In the genomic region with DNA sequence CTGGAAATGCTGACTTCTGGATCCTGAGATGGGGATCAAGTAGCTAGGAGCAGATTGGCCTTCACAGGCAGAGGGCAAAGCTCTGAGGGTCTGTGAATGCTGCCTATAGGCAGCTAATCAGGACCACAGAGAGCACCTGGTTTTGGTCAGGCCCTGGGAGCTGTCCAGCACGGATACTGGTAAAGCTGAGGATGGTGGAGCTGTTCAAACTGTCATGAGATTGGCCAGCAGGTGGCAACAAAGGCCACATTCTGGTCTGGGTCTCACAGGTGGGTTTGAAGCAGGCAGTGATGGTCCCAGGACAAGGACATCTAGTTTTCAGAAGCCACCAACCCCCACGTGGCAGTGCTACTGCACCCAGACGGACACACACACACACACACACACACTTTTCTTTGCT, we compare ENCODE assay signal across 8 mouse cellular contexts. TPM values are rescaled to one million over a fixed set of nuclear protein-coding genes. Genes with fewer than 3 reads are reported as not detected.
DNase-seq lines count a peak whose midpoint lies in the region; ATAC-seq and TF ChIP-seq lines count a peak whose summit lies in the region.

No protein-coding gene starts in this region.

- no peak overlapping the region for H3K27ac ChIP-seq in heart, embryonic 13.5 days (replicated peaks)
- H3K27ac ChIP-seq in heart, embryonic 11.5 days (ENCODE audit: low read depth, low read length) = no peak overlapping the region
- no peak overlapping the region for H3K27ac ChIP-seq in embryonic facial prominence, embryonic 12.5 days
- H3K27ac ChIP-seq in liver, postnatal 0 days (ENCODE audit: low read depth) = no peak overlapping the region
- no peak overlapping the region for H3K27ac ChIP-seq in neural tube, embryonic 15.5 days (replicated peaks)

- 7% methylated on average over 3 of the region's 3 CpGs for WGBS in heart, embryonic 13.5 days
- WGBS in heart, embryonic 11.5 days (ENCODE audit: insufficient replicate concordance) = 5% methylated on average over 3 of the region's 3 CpGs
- WGBS in embryonic facial prominence, embryonic 12.5 days = 4% methylated on average over 3 of the region's 3 CpGs
- WGBS in liver, postnatal 0 days (ENCODE audit: insufficient replicate concordance) = 3% methylated on average over 3 of the region's 3 CpGs
- 15% methylated on average over 3 of the region's 3 CpGs for WGBS in neural tube, embryonic 15.5 days

- H3K27me3 ChIP-seq in heart, embryonic 13.5 days (replicated peaks) = no peaks in the 10 kb centered on the region
- no peaks in the 10 kb centered on the region for H3K27me3 ChIP-seq in heart, embryonic 11.5 days (ENCODE audit: control insufficient read depth, insufficient read depth, low read length)
- H3K27me3 ChIP-seq in embryonic facial prominence, embryonic 12.5 days = no peaks in the 10 kb centered on the region
- no peaks in the 10 kb centered on the region for H3K27me3 ChIP-seq in liver, postnatal 0 days (ENCODE audit: insufficient read depth, low read length)
- no peaks in the 10 kb centered on the region for H3K27me3 ChIP-seq in neural tube, embryonic 15.5 days (replicated peaks)

- no peak for TF ChIP-seq EP300 in liver, postnatal 0 days (IDR thresholded peaks at IDR 0.05; ENCODE audit: low read depth)

- H3K9ac ChIP-seq in heart, embryonic 13.5 days = no peak overlapping the region
- no peak overlapping the region for H3K9ac ChIP-seq in heart, embryonic 11.5 days (ENCODE audit: low read depth, low read length)
- no peak overlapping the region for H3K9ac ChIP-seq in embryonic facial prominence, embryonic 12.5 days
- no peak overlapping the region for H3K9ac ChIP-seq in liver, postnatal 0 days (replicated peaks)
- H3K9ac ChIP-seq in neural tube, embryonic 15.5 days (replicated peaks) = no peak overlapping the region

- peaks cover 27% of the 10 kb centered on the region for H3K36me3 ChIP-seq in heart, embryonic 13.5 days
- H3K36me3 ChIP-seq in heart, embryonic 11.5 days (ENCODE audit: control insufficient read depth, insufficient read depth, low read length) = peaks cover 7% of the 10 kb centered on the region
- peaks cover 10% of the 10 kb centered on the region for H3K36me3 ChIP-seq in embryonic facial prominence, embryonic 12.5 days
- peaks cover 10% of the 10 kb centered on the region for H3K36me3 ChIP-seq in liver, postnatal 0 days (replicated peaks; ENCODE audit: insufficient read depth, low read length)
- peaks cover 12% of the 10 kb centered on the region; the same call in 1 of the 2 replicates for H3K36me3 ChIP-seq in neural tube, embryonic 15.5 days

- peak; percentile 51 for DNase-seq in Muller cell, postnatal 12 days (ENCODE audit: inconsistent ontology term)
- peak; percentile 50 for DNase-seq in induced T-regulatory cell, adult 2 months (ENCODE audit: low read depth)
- DNase-seq in liver, postnatal 0 days = peak; percentile 70
- no peak for DNase-seq in frontal cortex, postnatal 36 days (ENCODE audit: low spot score in 2 of 2)

- ATAC-seq in heart, embryonic 13.5 days (ENCODE audit: extremely low read depth, insufficient number of reproducible peaks, low FRiP score, low TSS enrichment) = 0 out of 2 replicates have a peak, but pooled peaks have one; percentile 5
- no peak; the same call in 1 of the 2 replicates for ATAC-seq in heart, embryonic 11.5 days (replicated peaks; ENCODE audit: insufficient number of reproducible peaks, low FRiP score, low TSS enrichment)
- 0 out of 2 replicates have a peak, but pooled peaks have one; percentile 54 for ATAC-seq in embryonic facial prominence, embryonic 12.5 days (ENCODE audit: insufficient number of reproducible peaks, insufficient read depth, low FRiP score, low TSS enrichment)
- ATAC-seq in liver, postnatal 0 days = peak; percentile 54; the same call in 1 of the 2 replicates
- ATAC-seq in neural tube, embryonic 15.5 days (ENCODE audit: low FRiP score) = peak; percentile 25; the same call in 1 of the 2 replicates

- H3K4me1 ChIP-seq in heart, embryonic 13.5 days = no peaks in the 10 kb centered on the region; the same call in 1 of the 2 replicates
- H3K4me1 ChIP-seq in heart, embryonic 11.5 days (ENCODE audit: control insufficient read depth, insufficient read depth, low read length) = no peaks in the 10 kb centered on the region
- no peaks in the 10 kb centered on the region for H3K4me1 ChIP-seq in embryonic facial prominence, embryonic 12.5 days
- H3K4me1 ChIP-seq in liver, postnatal 0 days (ENCODE audit: insufficient read depth) = no peaks in the 10 kb centered on the region
- H3K4me1 ChIP-seq in neural tube, embryonic 15.5 days = no peaks in the 10 kb centered on the region

- H3K9me3 ChIP-seq in heart, embryonic 13.5 days = peaks cover 5% of the 10 kb centered on the region; the same call in 1 of the 2 replicates
- H3K9me3 ChIP-seq in heart, embryonic 11.5 days (replicated peaks; ENCODE audit: control insufficient read depth, low read length) = no peaks in the 10 kb centered on the region
- H3K9me3 ChIP-seq in embryonic facial prominence, embryonic 12.5 days = peaks cover 3% of the 10 kb centered on the region; the same call in 1 of the 2 replicates
- H3K9me3 ChIP-seq in liver, postnatal 0 days (ENCODE audit: low read length) = no peaks in the 10 kb centered on the region
- H3K9me3 ChIP-seq in neural tube, embryonic 15.5 days (replicated peaks) = 0 out of 2 replicates have a peak, but pooled peaks cover 5% of the 10 kb centered on the region

- no peak overlapping the region for H3K4me2 ChIP-seq in heart, embryonic 13.5 days
- no peak overlapping the region for H3K4me2 ChIP-seq in heart, embryonic 11.5 days
- H3K4me2 ChIP-seq in embryonic facial prominence, embryonic 12.5 days (replicated peaks) = no peak overlapping the region
- H3K4me2 ChIP-seq in liver, postnatal 0 days (ENCODE audit: low read depth, low read length) = no peak overlapping the region
- no peak overlapping the region for H3K4me2 ChIP-seq in neural tube, embryonic 15.5 days

- no peak overlapping the region for H3K4me3 ChIP-seq in heart, embryonic 13.5 days
- no peak overlapping the region for H3K4me3 ChIP-seq in heart, embryonic 11.5 days (ENCODE audit: low read depth, low read length)
- no peak overlapping the region for H3K4me3 ChIP-seq in embryonic facial prominence, embryonic 12.5 days
- no peak overlapping the region for H3K4me3 ChIP-seq in liver, postnatal 0 days (ENCODE audit: low read depth, low read length)
- H3K4me3 ChIP-seq in neural tube, embryonic 15.5 days (replicated peaks) = no peak overlapping the region

- TF ChIP-seq CTCF in liver, postnatal 0 days (IDR thresholded peaks at IDR 0.05; ENCODE audit: low read depth) = peak; percentile 72

RNA-seq across cellular contexts. Expression of gene Paxip1, which starts 54.3 kb away (rescaled TPM):
- polyA plus RNA-seq in heart, embryonic 13.5 days (2015; fragmentation: Nextera tagmentation; extraction: Ambion mirVana) = 19.6 and 21.0 TPM in 2 replicates
- polyA plus RNA-seq in heart, embryonic 11.5 days (2014; fragmentation: Nextera tagmentation; extraction: Ambion mirVana) = 27.2 and 28.2 TPM in 2 replicates
- 41.2 and 43.6 TPM in 2 replicates for polyA plus RNA-seq in embryonic facial prominence, embryonic 12.5 days (2016; fragmentation: Nextera tagmentation; extraction: Ambion mirVana)
- polyA plus RNA-seq in liver, postnatal 0 days (2015; fragmentation: Nextera tagmentation; extraction: Ambion mirVana) = 7.2 and 8.3 TPM in 2 replicates
- 27.2 and 27.5 TPM in 2 replicates for polyA plus RNA-seq in neural tube, embryonic 15.5 days (2015; fragmentation: Nextera tagmentation; extraction: Ambion mirVana)

Comparison
In these comparisons a context has a peak if more than half of its experiments do, and no peak if none do; other contexts are left out.
1. DNase-seq: peak in Muller cell, postnatal 12 days (single experiment), induced T-regulatory cell, adult 2 months (single experiment) and liver, postnatal 0 days (single experiment); none in frontal cortex, postnatal 36 days (0 of 2).